Mouse (Mus musculus): ENCODE measurements around the gene Cacna2d4.

GRCm38 (mm10) chr6:119373000-119373705, 136.8 kb downstream of the Cacna2d4 start:
- no peak for TF ChIP-seq GATA1 (IDR thresholded peaks at IDR 0.05; ENCODE audit: low read length)
- TF ChIP-seq TAL1 (IDR thresholded peaks at IDR 0.05; ENCODE audit: low read length), result no peak
